Mouse (Mus musculus) thymus, postnatal 4 days (tissue): ENCODE data around the gene Ampd2.
A peak's percentile ranks its signal among the peaks of the same experiment; 100 is the strongest.

Source experiments
- DNase-seq: peaks from one replicate; pipeline ENCODE4 v3.0.0; 2021

Gene Ampd2

GRCm38 (mm10) chr3:108065551-108065950 is 20.9 kb downstream of the Ampd2 start:
- DNase-seq: no peak

- no peak for DNase-seq
Measured at GRCm38 (mm10) chr3:108064672-108065071, 21.8 kb downstream of the Ampd2 start.

DNA sequence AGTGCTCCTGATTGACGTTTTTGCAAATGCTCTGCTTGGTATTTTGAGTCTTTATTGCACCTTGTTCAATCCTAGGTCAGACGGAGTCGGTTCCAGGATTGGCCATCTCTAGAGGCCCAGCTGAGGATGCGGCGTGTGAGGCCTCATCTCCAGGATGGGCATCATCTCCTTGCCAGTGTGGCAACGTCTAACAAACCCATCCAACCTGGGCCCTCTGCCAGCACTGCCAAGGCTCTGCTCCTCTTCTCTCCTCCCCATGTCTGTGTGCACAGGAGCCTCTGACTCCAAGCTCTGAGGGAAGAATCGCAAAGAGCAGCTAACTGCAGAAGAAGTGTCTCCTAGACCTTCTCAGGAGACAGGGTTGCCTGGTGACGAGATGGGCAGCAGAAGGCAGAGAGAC is 23.8 kb downstream of the Ampd2 start:
- DNase-seq: no peak

GRCm38 (mm10) chr3:108061420-108061819 is 25.0 kb downstream of the Ampd2 start:
- peak; percentile 60 for DNase-seq

GRCm38 (mm10) chr3:108050493-108050892 is 36.0 kb downstream of the Ampd2 start:
- DNase-seq: no peak

GRCm38 (mm10) chr3:108048306-108048705 is 38.1 kb downstream of the Ampd2 start:
- no peak for DNase-seq

DNA sequence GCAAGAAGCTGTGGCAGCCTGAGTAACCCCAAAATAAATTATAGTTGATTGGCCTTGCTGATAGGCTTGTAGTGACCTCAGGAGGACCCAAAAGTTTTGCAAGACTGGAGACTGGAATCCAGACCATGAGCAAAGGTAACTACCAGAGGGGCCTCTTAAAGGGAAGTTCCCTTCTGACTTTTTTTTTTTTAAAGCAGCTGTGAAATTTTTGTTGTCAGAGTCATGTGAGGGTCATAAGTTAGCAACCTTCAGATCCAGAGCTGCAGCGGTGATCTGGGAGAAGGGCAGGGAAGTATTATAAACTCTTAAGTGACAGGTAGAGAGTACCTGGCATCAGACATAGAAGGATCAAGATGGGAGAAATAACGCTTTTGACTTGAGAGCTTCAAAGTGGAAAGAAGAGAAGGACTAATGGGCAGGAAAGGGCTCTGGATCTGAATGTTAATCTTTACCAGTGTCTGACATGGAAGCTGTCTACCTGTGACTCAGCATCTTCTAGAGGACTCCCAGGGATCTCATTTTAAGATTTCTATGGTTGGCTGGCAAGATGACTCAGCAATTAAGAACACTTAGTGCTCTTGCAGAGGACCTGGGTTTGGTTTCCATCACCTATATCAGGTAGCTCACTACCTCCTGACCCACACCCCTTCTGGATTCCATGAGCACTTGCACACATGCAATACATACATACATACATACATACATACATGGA is 39.4 kb downstream of the Ampd2 start:
- no peak for DNase-seq

GRCm38 (mm10) chr3:108044394-108045140 is 41.9 kb downstream of the Ampd2 start, which contains the start of gene Gstm4:
TSS of gene Gstm4 (minus strand) at chr3:108044894.
- peak; percentile 85 for DNase-seq

DNA sequence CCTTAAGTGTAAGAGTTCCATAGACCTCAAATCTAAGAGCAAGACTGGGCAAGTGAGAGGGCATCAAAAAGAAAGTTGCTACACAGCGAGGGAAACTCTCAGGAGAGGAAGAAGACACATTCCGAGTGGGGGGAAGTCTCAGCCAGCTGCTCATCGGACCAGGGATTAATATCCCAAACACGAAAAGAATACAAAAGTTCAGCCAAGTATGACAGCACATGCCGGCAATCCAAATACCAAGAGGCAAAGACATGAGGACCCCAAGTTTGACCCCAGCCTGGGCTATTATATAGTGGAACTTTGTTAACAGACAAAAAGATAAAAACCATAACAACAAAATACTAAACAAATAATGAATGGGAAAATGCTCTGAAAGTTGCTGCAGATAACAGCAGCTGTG is 53.3 kb downstream of the Ampd2 start:
- no peak for DNase-seq

DNA sequence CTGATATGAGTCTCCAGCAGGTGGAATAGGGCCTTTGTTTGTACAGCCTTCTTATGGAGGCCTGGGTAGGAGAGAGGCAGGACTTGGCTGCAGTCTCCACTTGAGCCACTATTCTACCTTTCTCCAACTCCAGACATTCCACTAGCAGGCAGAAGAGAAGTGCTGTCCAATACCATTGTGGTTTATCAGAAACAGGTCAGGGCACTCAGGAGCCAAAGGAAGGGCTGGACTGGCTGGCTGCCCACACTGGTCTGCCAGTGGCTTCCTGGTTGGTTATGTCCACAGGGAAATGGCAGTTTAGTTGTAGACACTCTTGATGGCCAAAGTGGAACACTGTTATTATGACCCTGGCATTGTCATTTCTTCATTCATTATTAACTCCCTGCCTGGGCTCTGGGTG is 54.3 kb downstream of the Ampd2 start:
- DNase-seq: no peak

DNA sequence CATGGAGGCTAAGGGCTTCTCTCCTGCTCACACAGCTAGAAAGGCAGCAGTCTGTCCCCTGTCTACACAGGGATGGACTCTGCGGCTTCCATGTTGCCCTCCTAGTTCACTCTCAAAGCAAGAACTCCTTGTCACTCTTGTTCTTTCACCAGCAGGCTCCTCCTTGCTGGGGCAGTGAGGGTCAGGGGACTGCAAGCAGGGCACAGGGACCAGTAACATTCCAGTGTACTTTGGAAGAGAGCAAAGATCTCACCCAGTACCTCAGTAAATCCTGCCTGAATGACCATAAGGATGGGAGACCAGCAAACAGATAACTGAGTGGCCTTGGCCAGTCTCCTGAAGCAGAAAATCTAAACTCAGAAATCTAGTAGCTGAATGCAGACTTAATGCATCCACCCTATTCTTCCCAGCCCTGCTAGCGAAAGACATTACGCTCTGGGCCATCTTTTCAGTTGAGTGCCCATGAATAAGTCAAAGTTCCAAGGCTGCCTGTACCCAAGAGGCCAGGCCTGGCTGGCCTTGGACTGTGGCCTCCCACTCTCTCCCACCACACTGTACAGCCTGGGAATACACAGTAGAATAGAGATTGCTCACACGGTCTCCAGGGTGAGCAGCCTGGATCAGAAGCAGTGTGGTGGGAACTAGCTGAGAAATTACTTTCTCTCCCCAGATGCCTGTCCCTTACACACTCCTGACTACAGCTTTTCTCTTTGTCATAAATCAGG is 57.6 kb downstream of the Ampd2 start:
- DNase-seq: no peak

- no peak for DNase-seq
Measured at GRCm38 (mm10) chr3:108026597-108026996, 59.9 kb downstream of the Ampd2 start.

GRCm38 (mm10) chr3:108026049-108026448 is 60.4 kb downstream of the Ampd2 start:
- no peak for DNase-seq

GRCm38 (mm10) chr3:108025318-108025717 is 61.1 kb downstream of the Ampd2 start:
- no peak for DNase-seq
